Mouse (Mus musculus): ENCODE results near the gene Wnt9a.
A peak's percentile ranks its signal among the peaks of the same experiment; 100 is the strongest.
"Not testable (repeated sequence)": the region's sequence is repeated elsewhere in the genome, so short reads cannot be mapped to it uniquely, and the experiment has no call there.

Gene Wnt9a

GRCm38 (mm10) chr11:59337955-59338735 lies 31.4 kb downstream of the Wnt9a start:
- DNase-seq, result peak; percentile 30

GRCm38 (mm10) chr11:59338736-59339120 lies 32.0 kb downstream of the Wnt9a start:
- no peak for DNase-seq

DNA sequence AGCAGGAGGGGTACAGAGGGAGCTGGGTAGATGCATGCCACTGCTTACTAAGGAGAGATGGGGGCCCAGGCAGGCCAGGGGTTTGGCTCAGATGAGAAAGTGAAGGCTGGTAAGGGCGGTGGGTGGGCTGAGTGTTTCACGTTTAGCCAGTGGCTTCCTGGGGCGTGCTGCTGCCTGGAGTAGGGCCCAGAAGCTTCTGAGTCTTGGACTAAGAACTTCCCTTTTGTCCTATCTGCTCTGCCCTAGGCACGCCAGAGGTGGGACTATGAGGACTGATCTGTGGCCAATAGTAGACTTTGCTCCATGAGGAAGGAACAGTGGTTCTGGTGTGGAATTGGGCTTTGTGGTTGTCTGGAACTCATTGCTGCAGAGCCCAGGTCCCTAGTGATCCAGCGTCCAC lies 36.2 kb downstream of the Wnt9a start:
- no peak for DNase-seq

- no peak for DNase-seq
Measured at GRCm38 (mm10) chr11:59346166-59346910, 39.6 kb downstream of the Wnt9a start.

DNA sequence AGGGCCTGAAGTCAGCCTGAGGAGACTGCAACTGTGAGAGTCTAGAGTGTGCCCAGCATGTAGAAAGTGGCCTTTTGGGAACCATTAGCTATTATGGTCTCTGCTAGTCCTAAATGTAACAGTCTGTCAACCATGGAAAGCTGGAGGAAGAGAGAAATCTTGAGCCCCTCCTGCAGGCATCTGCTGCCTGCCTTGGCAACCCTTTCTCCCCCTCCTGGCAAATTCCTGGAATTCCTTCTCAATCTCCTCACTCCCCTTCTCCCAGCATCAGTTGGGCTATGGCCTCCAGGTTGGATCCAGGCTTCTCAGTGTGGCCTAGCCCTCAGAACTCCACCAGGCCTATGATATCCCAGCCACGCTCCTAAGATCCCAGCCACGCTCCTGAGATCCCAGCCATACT lies 43.6 kb downstream of the Wnt9a start:
- no peak for DNase-seq

GRCm38 (mm10) chr11:59354793-59355192 lies 48.1 kb downstream of the Wnt9a start:
- no peak for DNase-seq

GRCm38 (mm10) chr11:59356874-59357289 lies 50.2 kb downstream of the Wnt9a start:
- no peak for DNase-seq

DNA sequence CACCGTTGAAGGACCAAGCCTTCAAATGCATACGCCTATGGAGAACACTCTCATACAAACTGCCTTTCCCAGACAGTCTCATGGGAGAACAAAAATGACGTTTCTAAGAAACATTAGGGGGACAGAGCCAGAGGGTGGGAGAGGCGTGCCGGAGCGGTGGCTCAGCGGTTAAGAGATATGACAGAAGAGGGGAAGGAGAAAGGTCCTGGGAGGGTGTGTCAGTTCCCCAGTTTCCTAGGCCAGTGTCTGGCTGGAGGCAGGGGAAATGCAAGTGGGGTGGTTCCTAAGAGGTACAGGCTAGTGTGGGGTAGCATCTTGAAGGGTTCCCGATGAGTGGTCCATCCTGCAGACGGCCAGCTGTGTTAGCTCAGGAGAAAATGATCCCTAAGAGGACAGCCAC lies 54.6 kb downstream of the Wnt9a start:
- no peak for DNase-seq

- no peak for DNase-seq
Measured at GRCm38 (mm10) chr11:59364007-59364406, 57.3 kb downstream of the Wnt9a start.

- DNase-seq, result no peak
Measured at GRCm38 (mm10) chr11:59364417-59364816, 57.7 kb downstream of the Wnt9a start.

DNA sequence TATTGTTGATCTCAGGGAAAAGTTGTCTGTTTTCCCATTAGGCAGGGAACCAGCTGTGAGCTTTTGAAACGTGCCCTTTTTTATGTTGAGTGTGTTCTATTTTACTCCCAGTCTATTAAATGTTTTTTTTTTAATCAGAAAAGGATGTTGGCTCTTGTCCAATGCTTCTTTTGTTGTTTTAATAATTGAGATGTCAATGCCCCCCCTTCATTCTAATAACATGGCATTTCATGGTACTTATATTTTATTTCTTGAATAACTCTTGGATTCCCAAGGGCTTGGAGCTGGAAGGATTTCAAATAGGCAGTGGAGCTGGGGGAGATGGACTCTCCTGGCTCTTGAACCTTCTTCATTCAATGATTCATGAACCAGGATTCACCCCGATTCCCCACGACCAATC lies 59.3 kb downstream of the Wnt9a start:
- DNase-seq, result no peak

GRCm38 (mm10) chr11:59366633-59367032 lies 59.9 kb downstream of the Wnt9a start:
- peak; percentile 48 for DNase-seq

- not testable (repeated sequence) for DNase-seq
Measured at GRCm38 (mm10) chr11:59367955-59368354, 61.2 kb downstream of the Wnt9a start.

GRCm38 (mm10) chr11:59369848-59370247 lies 63.1 kb downstream of the Wnt9a start:
- no peak for DNase-seq

GRCm38 (mm10) chr11:59375475-59375874 lies 68.7 kb downstream of the Wnt9a start, which contains the start of gene Prss38:
TSS of gene Prss38 (minus strand) at chr11:59375657.
- DNase-seq, result no peak

- no peak for DNase-seq
Measured at GRCm38 (mm10) chr11:59377999-59378398, 71.3 kb downstream of the Wnt9a start.

GRCm38 (mm10) chr11:59379547-59379946 lies 72.8 kb downstream of the Wnt9a start:
- DNase-seq, result no peak

Measured in retina, postnatal 1 day (tissue).